Mouse (Mus musculus) hindlimb bud, embryonic 11.5 days (tissue): ENCODE data around the gene Ap4e1.
"Not testable (repeated sequence)": the region's sequence is repeated elsewhere in the genome, so short reads cannot be mapped to it uniquely, and the experiment has no call there.

Experiments
- DNase-seq: peaks from one replicate; pipeline ENCODE4 v3.0.0-alpha.2; 2012; ENCODE audit warnings: low read depth, low spot score; ENCODE audit errors: extremely low spot score

Gene Ap4e1

GRCm38 (mm10) chr2:127074116-127074515 lies 65.6 kb downstream of the Ap4e1 start:
- DNase-seq: no peak

- DNase-seq: no peak
These were observed 69.1 kb downstream of the Ap4e1 start for GRCm38 (mm10) chr2:127077611-127078010.

GRCm38 (mm10) chr2:127079066-127079465 lies 70.5 kb downstream of the Ap4e1 start:
- not testable (repeated sequence) for DNase-seq

DNA sequence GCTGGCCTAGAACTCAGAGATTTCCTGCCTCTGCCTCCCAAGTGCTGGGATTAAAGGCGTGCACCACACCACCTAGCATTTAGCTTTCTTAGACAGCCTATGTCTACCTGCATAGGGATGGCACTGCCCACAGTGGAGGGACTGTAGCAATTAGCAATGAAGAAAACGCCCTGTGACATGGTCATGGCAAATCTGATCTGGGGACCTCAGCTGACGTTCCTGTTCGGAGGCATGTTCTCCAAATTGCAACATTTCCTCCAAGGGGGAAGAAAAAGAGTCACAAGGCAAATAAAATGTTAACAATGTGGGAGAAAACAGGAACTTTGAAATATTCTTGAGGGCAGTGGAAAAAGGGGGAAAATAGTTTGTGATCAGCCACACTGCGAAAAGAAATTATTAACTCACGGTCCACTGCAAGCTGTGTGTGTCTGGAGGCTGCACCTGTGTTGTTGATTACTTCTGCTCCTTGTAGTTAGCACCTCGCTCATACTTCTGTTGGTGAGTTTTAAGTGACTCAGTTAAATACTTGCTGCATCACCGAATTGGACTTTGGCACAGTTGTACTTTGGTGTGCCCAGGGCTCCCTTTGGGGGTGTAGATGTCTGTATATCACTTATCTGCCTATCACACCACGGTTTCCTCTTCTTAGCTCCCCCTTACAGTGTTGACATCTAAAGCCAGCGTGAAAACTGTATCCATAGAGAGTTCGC lies 71.5 kb downstream of the Ap4e1 start:
- DNase-seq: no peak

- no peak for DNase-seq
These were observed 72.2 kb downstream of the Ap4e1 start for GRCm38 (mm10) chr2:127080591-127081218.

DNA sequence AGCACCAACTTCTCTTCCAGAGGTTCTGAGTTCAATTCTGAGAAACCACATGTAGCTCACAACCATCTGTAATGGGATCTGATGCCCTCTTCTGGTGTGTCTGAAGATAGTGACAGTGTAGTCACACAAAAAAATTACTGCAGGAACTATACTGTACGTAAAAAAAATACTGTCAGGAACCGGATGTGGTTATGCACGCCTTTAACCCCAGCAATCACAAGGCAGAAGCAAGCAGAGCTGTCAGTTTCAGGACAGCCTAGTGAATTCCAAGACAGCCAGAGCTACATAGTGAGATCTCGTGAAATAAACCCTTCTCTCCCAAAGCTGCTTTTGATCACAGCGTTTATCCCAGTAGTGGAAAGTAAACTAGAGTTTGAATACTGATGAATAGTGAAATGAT lies 77.7 kb downstream of the Ap4e1 start:
- no peak for DNase-seq

- DNase-seq: not testable (repeated sequence)
These were observed 81.6 kb downstream of the Ap4e1 start for GRCm38 (mm10) chr2:127090151-127090550.

- DNase-seq: no peak
These were observed 83.5 kb downstream of the Ap4e1 start for GRCm38 (mm10) chr2:127092000-127092399.

- no peak for DNase-seq
These were observed 100.5 kb downstream of the Ap4e1 start for GRCm38 (mm10) chr2:127108986-127109385.
